Mouse (Mus musculus) urinary bladder, postnatal 36 days (tissue): ENCODE data around the gene Spns1.
A peak's percentile ranks its signal among the peaks of the same experiment; 100 is the strongest.
"Not testable (repeated sequence)": the region's sequence is repeated elsewhere in the genome, so short reads cannot be mapped to it uniquely, and the experiment has no call there.

Experiments
- DNase-seq, 2 experiments: peaks; one replicate each; pipeline ENCODE4 v3.0.0; 2022; ENCODE audit warnings: low spot score in 2 of 2, mixed read lengths in 1 of 2

The Spns1 gene

GRCm38 (mm10) chr7:126338906-126339305 lies 38.3 kb downstream of the Spns1 start:
- DNase-seq, result no peak

- DNase-seq, result no peak
These were observed 41.7 kb downstream of the Spns1 start for GRCm38 (mm10) chr7:126335556-126335955.

GRCm38 (mm10) chr7:126332691-126333090 lies 44.6 kb downstream of the Spns1 start:
- no peak for DNase-seq

- no peak for DNase-seq
These were observed 46.6 kb downstream of the Spns1 start for GRCm38 (mm10) chr7:126330693-126331092.

- DNase-seq, result no peak
These were observed 47.2 kb downstream of the Spns1 start for GRCm38 (mm10) chr7:126329907-126330645.

- DNase-seq, result not testable (repeated sequence)
These were observed 48.4 kb downstream of the Spns1 start for GRCm38 (mm10) chr7:126328848-126329247.

GRCm38 (mm10) chr7:126325576-126326273 lies 51.5 kb downstream of the Spns1 start:
- DNase-seq, result not testable (repeated sequence)

- no peak for DNase-seq
These were observed 52.5 kb downstream of the Spns1 start for GRCm38 (mm10) chr7:126324791-126325190.

- DNase-seq, result peak; percentile 64 to 75
These were observed 53.5 kb downstream of the Spns1 start for GRCm38 (mm10) chr7:126323729-126324128.
